In the genomic region with DNA sequence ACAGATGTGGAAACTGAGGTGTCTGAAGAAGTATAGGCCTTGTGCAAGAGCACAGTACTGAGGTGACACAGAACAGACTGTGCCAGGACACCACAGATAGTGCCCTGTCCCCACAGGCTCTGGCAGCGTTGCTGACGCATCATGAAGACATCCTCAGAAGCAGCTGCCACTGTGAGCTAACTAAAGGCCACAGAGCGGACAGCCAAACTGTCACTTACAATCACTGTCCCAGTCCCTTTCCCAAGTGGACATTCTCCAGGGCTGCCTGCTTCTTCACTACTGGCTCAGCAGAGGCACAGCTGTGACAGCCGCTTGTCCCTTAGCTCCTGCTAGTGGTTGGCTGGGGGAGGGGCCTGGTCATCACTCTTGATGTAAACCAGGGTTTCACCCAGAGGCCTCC, we compare ENCODE assay signal across 11 mouse cellular contexts. TPM values are rescaled to one million over a fixed set of nuclear protein-coding genes. Genes with fewer than 3 reads are reported as not detected.
DNase-seq lines count a peak whose midpoint lies in the region; ATAC-seq lines count a peak whose summit lies in the region.
"Had no signal": no experiment of that assay in that cellular context is flagged by ENCODE, and none has a peak within 500 bp of the region (broad histone marks: within the 10 kb centered on the region; RNA-seq: fewer than 3 reads in every experiment).

No protein-coding gene starts in this region.

- H3K36me3 ChIP-seq in limb, embryonic 13.5 days, result no peaks in the 10 kb centered on the region
- H3K36me3 ChIP-seq in limb, embryonic 10.5 days, result no peaks in the 10 kb centered on the region

- H3K27me3 ChIP-seq in limb, embryonic 13.5 days, result no peaks in the 10 kb centered on the region
- no peaks in the 10 kb centered on the region for H3K27me3 ChIP-seq in limb, embryonic 10.5 days (ENCODE audit: low read depth, poor library complexity, severe bottlenecking)

- ATAC-seq in limb, embryonic 13.5 days (ENCODE audit: low FRiP score, low read depth), result 0 out of 2 replicates have a peak, but pooled peaks have one; percentile 48

- no peak overlapping the region for H3K4me2 ChIP-seq in limb, embryonic 13.5 days (replicated peaks)

- H3K9ac ChIP-seq in limb, embryonic 13.5 days, result no peak overlapping the region

- peaks cover 4% of the 10 kb centered on the region; the same call in 1 of the 2 replicates for H3K4me1 ChIP-seq in limb, embryonic 13.5 days
- peaks cover 14% of the 10 kb centered on the region for H3K4me1 ChIP-seq in limb, embryonic 10.5 days

- 69% methylated on average over 4 of the region's 4 CpGs for WGBS in limb, embryonic 13.5 days
- WGBS in limb, embryonic 10.5 days, result 60% methylated on average over 4 of the region's 4 CpGs

- no peak overlapping the region for H3K4me3 ChIP-seq in limb, embryonic 13.5 days
- H3K4me3 ChIP-seq in limb, embryonic 10.5 days, result no peak overlapping the region

- no peaks in the 10 kb centered on the region for H3K9me3 ChIP-seq in limb, embryonic 13.5 days
- no peaks in the 10 kb centered on the region for H3K9me3 ChIP-seq in limb, embryonic 10.5 days (replicated peaks)

- DNase-seq in cerebellum, postnatal 14 days, result peak; percentile 48 to 55
- DNase-seq in cerebellum, adult 9-10 months, result no peak
- no peak for DNase-seq in limb, embryonic 10.5 days (ENCODE audit: low spot score)
- peak; percentile 42 for DNase-seq in gastrocnemius, postnatal 10 days
- DNase-seq in retina, postnatal 1 day, result peak; percentile 83
- no peak for DNase-seq in yolk sac, embryonic 10.5 days (ENCODE audit: low spot score)
- DNase-seq in thymus, postnatal 4 days, result no peak
- DNase-seq: cerebellum, adult 11-12 months had no signal

- H3K27ac ChIP-seq in limb, embryonic 13.5 days, result no peak overlapping the region
- H3K27ac ChIP-seq in limb, embryonic 10.5 days, result no peak overlapping the region

RNA-seq across cellular contexts. Expression of a gene that starts 33.9 kb away (rescaled TPM):
- 5.6 and 6.9 TPM in 2 replicates for polyA plus RNA-seq in limb, embryonic 13.5 days (2015; fragmentation: Nextera tagmentation; extraction: Ambion mirVana)
- polyA plus RNA-seq in limb, embryonic 10.5 days (2016; fragmentation: Nextera tagmentation; extraction: Ambion mirVana), result 0.51 and 1.1 TPM in 2 replicates
- total RNA-seq in gastrocnemius, postnatal 10 days (2021), result 10 to 100 TPM; 14.2 to 22.4 TPM
- total RNA-seq: megakaryocyte progenitor cell, adult 5-6 weeks; neutrophil, adult 5-6 weeks had no signal

Comparison
In these comparisons a context has a peak if more than half of its experiments do, and no peak if none do; other contexts are left out.
1. DNase-seq: peak in cerebellum, postnatal 14 days (2 of 2), gastrocnemius, postnatal 10 days (single experiment) and retina, postnatal 1 day (single experiment); none in cerebellum, adult 9-10 months (single experiment), limb, embryonic 10.5 days (single experiment), yolk sac, embryonic 10.5 days (single experiment) and thymus, postnatal 4 days (single experiment).